Mouse (Mus musculus): Measurements from ENCODE around the gene Tnfrsf18.

DNA sequence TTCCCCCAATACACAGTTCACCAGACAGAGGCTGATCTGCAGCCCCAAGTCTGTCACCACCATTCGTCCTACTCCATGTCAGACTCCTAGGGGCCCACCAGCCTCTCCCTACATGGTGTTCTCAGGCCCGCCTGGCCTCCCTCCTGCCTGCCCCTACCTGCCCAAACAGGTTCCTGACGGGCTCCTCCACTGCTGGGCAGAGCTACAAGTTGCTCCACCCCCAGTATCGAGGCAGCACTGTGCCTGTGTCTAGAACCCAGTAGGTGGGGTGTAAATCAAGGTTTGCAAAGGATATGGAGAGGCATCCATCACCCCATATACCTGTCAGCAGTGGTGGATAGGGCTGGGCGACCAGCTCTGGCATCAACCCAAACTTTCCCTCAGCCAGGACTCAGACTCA lies 33.3 kb downstream of the Tnfrsf18 start, which contains the start of gene Ttll10:
- TF ChIP-seq CTCF (IDR thresholded peaks at IDR 0.05; ENCODE audit: control insufficient read depth, insufficient read depth, insufficient replicate concordance, low read depth, low read length) = no peak
- TF ChIP-seq POLR2A (IDR thresholded peaks at IDR 0.05; ENCODE audit: control insufficient read depth, low read depth, low read length) = no peak

Measured in testis, adult 2 months (tissue).